In the genomic region with DNA sequence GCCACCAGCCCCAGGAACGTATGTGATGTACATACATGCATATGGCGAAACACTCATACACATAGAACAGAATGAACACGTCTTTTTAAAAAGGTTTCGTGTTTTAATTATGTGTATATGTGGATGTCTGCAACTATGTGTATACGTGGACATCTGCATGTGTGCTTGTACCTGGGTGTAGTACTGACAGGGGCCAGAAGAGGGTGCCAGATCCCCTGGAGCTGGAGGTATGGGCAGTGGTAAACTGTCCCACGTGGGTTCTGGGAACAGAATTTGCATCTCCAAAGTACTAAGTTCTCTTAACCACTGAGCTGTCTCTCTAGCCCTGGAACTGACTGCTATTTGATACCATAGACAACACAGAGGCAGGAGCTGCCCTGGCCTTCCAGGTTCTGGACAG, we compare ENCODE assay signal across 8 mouse cellular contexts. TPM values are rescaled to one million over a fixed set of nuclear protein-coding genes. Genes with fewer than 3 reads are reported as not detected.
DNase-seq lines count a peak whose midpoint lies in the region; ATAC-seq lines count a peak whose summit lies in the region.

No protein-coding gene starts in this region.

- 74% methylated on average over 6 of the region's 6 CpGs for WGBS in forebrain, embryonic 10.5 days
- 70% methylated on average over 6 of the region's 6 CpGs for WGBS in forebrain, embryonic 12.5 days
- WGBS in midbrain, embryonic 10.5 days = 70% methylated on average over 6 of the region's 6 CpGs
- WGBS in midbrain, embryonic 16.5 days = 74% methylated on average over 6 of the region's 6 CpGs
- WGBS in liver, embryonic 11.5 days = 69% methylated on average over 6 of the region's 6 CpGs

- no peaks in the 10 kb centered on the region for H3K36me3 ChIP-seq in forebrain, embryonic 10.5 days (replicated peaks)
- no peaks in the 10 kb centered on the region for H3K36me3 ChIP-seq in forebrain, embryonic 12.5 days (replicated peaks)
- H3K36me3 ChIP-seq in midbrain, embryonic 10.5 days = no peaks in the 10 kb centered on the region
- no peaks in the 10 kb centered on the region for H3K36me3 ChIP-seq in midbrain, embryonic 16.5 days (ENCODE audit: control insufficient read depth, insufficient read depth, low read length)
- H3K36me3 ChIP-seq in liver, embryonic 11.5 days (ENCODE audit: control insufficient read depth, insufficient read depth, low read length) = no peaks in the 10 kb centered on the region

- H3K4me1 ChIP-seq in forebrain, embryonic 10.5 days = peaks cover 16% of the 10 kb centered on the region; the same call in 1 of the 2 replicates
- H3K4me1 ChIP-seq in forebrain, embryonic 12.5 days = no peaks in the 10 kb centered on the region
- H3K4me1 ChIP-seq in midbrain, embryonic 10.5 days = no peaks in the 10 kb centered on the region; the same call in 1 of the 2 replicates
- H3K4me1 ChIP-seq in midbrain, embryonic 16.5 days (ENCODE audit: control insufficient read depth, insufficient read depth, low read length) = no peaks in the 10 kb centered on the region
- H3K4me1 ChIP-seq in liver, embryonic 11.5 days (replicated peaks; ENCODE audit: control insufficient read depth, insufficient read depth, low read length) = peaks cover 17% of the 10 kb centered on the region

- no peaks in the 10 kb centered on the region for H3K27me3 ChIP-seq in forebrain, embryonic 10.5 days (ENCODE audit: poor library complexity, severe bottlenecking)
- no peaks in the 10 kb centered on the region; the same call in 1 of the 2 replicates for H3K27me3 ChIP-seq in forebrain, embryonic 12.5 days
- H3K27me3 ChIP-seq in midbrain, embryonic 10.5 days (ENCODE audit: low read depth, poor library complexity, severe bottlenecking) = no peaks in the 10 kb centered on the region
- H3K27me3 ChIP-seq in midbrain, embryonic 16.5 days (ENCODE audit: control insufficient read depth, insufficient read depth, low read depth, low read length) = no peaks in the 10 kb centered on the region
- no peaks in the 10 kb centered on the region for H3K27me3 ChIP-seq in liver, embryonic 11.5 days (replicated peaks; ENCODE audit: control insufficient read depth, insufficient read depth, low read length)

- no peak overlapping the region for H3K9ac ChIP-seq in forebrain, embryonic 12.5 days
- no peak overlapping the region for H3K9ac ChIP-seq in midbrain, embryonic 16.5 days (ENCODE audit: low read depth, low read length)
- no peak overlapping the region for H3K9ac ChIP-seq in liver, embryonic 11.5 days (ENCODE audit: low read depth, low read length)

- no peak overlapping the region for H3K27ac ChIP-seq in forebrain, embryonic 10.5 days
- H3K27ac ChIP-seq in forebrain, embryonic 12.5 days = no peak overlapping the region
- H3K27ac ChIP-seq in midbrain, embryonic 10.5 days (replicated peaks) = no peak overlapping the region
- H3K27ac ChIP-seq in midbrain, embryonic 16.5 days (ENCODE audit: low read length) = no peak overlapping the region
- H3K27ac ChIP-seq in liver, embryonic 11.5 days (ENCODE audit: low read depth, low read length) = no peak overlapping the region

- DNase-seq in forebrain, embryonic 10.5 days (ENCODE audit: extremely low spot score, low spot score) = peak; percentile 42
- peak; percentile 39 for DNase-seq in midbrain, embryonic 10.5 days (ENCODE audit: low spot score)
- peak; percentile 54 for DNase-seq in c-Kit-positive CD71-positive TER-119-negative erythroid progenitor cells, embryonic 14.5 days (ENCODE audit: low read depth)
- DNase-seq in liver, embryonic 11.5 days (ENCODE audit: low spot score) = peak; percentile 62
- DNase-seq in thymus, postnatal 36 days = peak; percentile 62 to 63
- DNase-seq in right cerebral cortex, adult 18-20 months = no peak

- no peaks in the 10 kb centered on the region for H3K9me3 ChIP-seq in forebrain, embryonic 10.5 days
- no peaks in the 10 kb centered on the region for H3K9me3 ChIP-seq in forebrain, embryonic 12.5 days
- H3K9me3 ChIP-seq in midbrain, embryonic 10.5 days (replicated peaks) = no peaks in the 10 kb centered on the region
- no peaks in the 10 kb centered on the region for H3K9me3 ChIP-seq in midbrain, embryonic 16.5 days (replicated peaks; ENCODE audit: control insufficient read depth, low read length, poor library complexity, severe bottlenecking)
- H3K9me3 ChIP-seq in liver, embryonic 11.5 days (ENCODE audit: control insufficient read depth, low read length) = no peaks in the 10 kb centered on the region

- no peak for ATAC-seq in forebrain, embryonic 12.5 days (ENCODE audit: low FRiP score)
- no peak for ATAC-seq in midbrain, embryonic 16.5 days
- ATAC-seq in liver, embryonic 11.5 days (replicated peaks; ENCODE audit: low FRiP score) = peak; percentile 39; the same call in 1 of the 2 replicates

- H3K4me3 ChIP-seq in forebrain, embryonic 10.5 days = no peak overlapping the region
- no peak overlapping the region for H3K4me3 ChIP-seq in forebrain, embryonic 12.5 days (replicated peaks)
- H3K4me3 ChIP-seq in midbrain, embryonic 10.5 days = no peak overlapping the region
- H3K4me3 ChIP-seq in midbrain, embryonic 16.5 days (ENCODE audit: low read depth, low read length) = no peak overlapping the region
- no peak overlapping the region for H3K4me3 ChIP-seq in liver, embryonic 11.5 days (ENCODE audit: low read depth, low read length)

- H3K4me2 ChIP-seq in forebrain, embryonic 12.5 days = no peak overlapping the region
- H3K4me2 ChIP-seq in midbrain, embryonic 16.5 days (ENCODE audit: low read length) = no peak overlapping the region
- no peak overlapping the region for H3K4me2 ChIP-seq in liver, embryonic 11.5 days

RNA-seq across cellular contexts. Expression of gene Cd2, which starts 30.4 kb away (rescaled TPM):
- not detected in 2 replicates for polyA plus RNA-seq in forebrain, embryonic 10.5 days (2016; fragmentation: Nextera tagmentation; extraction: Ambion mirVana)
- polyA plus RNA-seq in forebrain, embryonic 12.5 days (2016; fragmentation: Nextera tagmentation; extraction: Ambion mirVana) = not detected in 2 replicates
- 0.10 TPM in 1 of 2 replicates, not detected in the other for polyA plus RNA-seq in midbrain, embryonic 10.5 days (2016; fragmentation: Nextera tagmentation; extraction: Ambion mirVana)
- polyA plus RNA-seq in midbrain, embryonic 16.5 days (2015; fragmentation: Nextera tagmentation; extraction: Ambion mirVana) = not detected in 2 replicates
- polyA plus RNA-seq in liver, embryonic 11.5 days (2014; fragmentation: Nextera tagmentation; extraction: Ambion mirVana) = not detected in 2 replicates

RNA-seq across cellular contexts. Expression of gene Igsf3, which starts 58.8 kb away (rescaled TPM):
- polyA plus RNA-seq in forebrain, embryonic 10.5 days (2016; fragmentation: Nextera tagmentation; extraction: Ambion mirVana) = 24.3 and 25.4 TPM in 2 replicates
- 27.8 and 29.0 TPM in 2 replicates for polyA plus RNA-seq in forebrain, embryonic 12.5 days (2016; fragmentation: Nextera tagmentation; extraction: Ambion mirVana)
- polyA plus RNA-seq in midbrain, embryonic 10.5 days (2016; fragmentation: Nextera tagmentation; extraction: Ambion mirVana) = 22.7 and 29.7 TPM in 2 replicates
- 93.6 and 100 TPM in 2 replicates for polyA plus RNA-seq in midbrain, embryonic 16.5 days (2015; fragmentation: Nextera tagmentation; extraction: Ambion mirVana)
- 16.6 and 17.3 TPM in 2 replicates for polyA plus RNA-seq in liver, embryonic 11.5 days (2014; fragmentation: Nextera tagmentation; extraction: Ambion mirVana)
